ENCODE assay signal across 18 mouse cellular contexts in the genomic region with DNA sequence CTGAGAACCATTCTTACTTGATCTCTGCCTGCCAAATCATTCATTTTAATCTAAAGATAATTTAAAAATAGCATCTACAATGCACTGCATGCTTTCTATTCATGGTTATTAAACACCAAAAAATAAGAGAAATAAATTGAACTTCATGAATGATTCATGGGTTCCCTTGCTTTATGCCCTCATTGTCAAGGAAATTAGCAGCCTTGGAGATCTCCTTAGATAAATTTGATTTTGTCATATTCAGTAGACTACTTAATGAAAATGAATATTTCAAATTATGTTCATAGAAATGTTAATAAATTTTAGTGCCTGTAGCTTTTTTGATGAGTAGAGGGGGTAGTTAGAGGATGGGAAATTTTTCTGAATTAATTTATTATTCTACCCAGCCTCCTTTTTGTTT.
"Had no signal": no experiment of that assay in that cellular context is flagged by ENCODE, and none has a peak within 500 bp of the region (broad histone marks: within the 10 kb centered on the region; RNA-seq: fewer than 3 reads in every experiment).

No protein-coding gene starts in this region.

- H3K9ac ChIP-seq: lung, embryonic 14.5 days; midbrain, embryonic 13.5 days; neural tube, embryonic 12.5 days; neural tube, embryonic 15.5 days had no signal

- DNase-seq: lung, adult 18-20 months; lung, embryonic 14.5 days; lung, postnatal 10 days; lung, postnatal 4 days; retina, postnatal 1 day; right cerebral cortex, adult 18-20 months; right cerebral cortex, postnatal 25 days; right cerebral cortex, postnatal 4 days; spleen, adult 18-20 months; thymus, adult 18-20 months; thymus, postnatal 14 days; thymus, postnatal 36 days had no signal

- H3K27me3 ChIP-seq: midbrain, embryonic 13.5 days; neural tube, embryonic 12.5 days; neural tube, embryonic 15.5 days had no signal

- ATAC-seq: midbrain, embryonic 13.5 days; midbrain, embryonic 16.5 days had no signal

- H3K4me1 ChIP-seq: midbrain, embryonic 13.5 days; neural tube, embryonic 12.5 days; neural tube, embryonic 15.5 days had no signal

- H3K27ac ChIP-seq: midbrain, embryonic 13.5 days; neural tube, embryonic 12.5 days; neural tube, embryonic 15.5 days had no signal

- H3K9me3 ChIP-seq: midbrain, embryonic 13.5 days; neural tube, embryonic 12.5 days; neural tube, embryonic 15.5 days had no signal

- H3K4me2 ChIP-seq: lung, embryonic 14.5 days; midbrain, embryonic 11.5 days; midbrain, embryonic 13.5 days; neural tube, embryonic 12.5 days; neural tube, embryonic 15.5 days had no signal

- H3K36me3 ChIP-seq: midbrain, embryonic 13.5 days; neural tube, embryonic 12.5 days; neural tube, embryonic 15.5 days had no signal

- H3K4me3 ChIP-seq: midbrain, embryonic 13.5 days; myocyte; neural tube, embryonic 12.5 days; neural tube, embryonic 15.5 days had no signal
